Mouse (Mus musculus): ENCODE measurements around the gene U2af2. TPM values are rescaled to one million over a fixed set of nuclear protein-coding genes. Genes with fewer than 3 reads are reported as not detected.
"Not testable (repeated sequence)": the region's sequence is repeated elsewhere in the genome, so short reads cannot be mapped to it uniquely, and the experiment has no call there.

U2af2 gene
- polyA plus RNA-seq, 1 experiment from 2014 or later = 96.7 TPM

DNA sequence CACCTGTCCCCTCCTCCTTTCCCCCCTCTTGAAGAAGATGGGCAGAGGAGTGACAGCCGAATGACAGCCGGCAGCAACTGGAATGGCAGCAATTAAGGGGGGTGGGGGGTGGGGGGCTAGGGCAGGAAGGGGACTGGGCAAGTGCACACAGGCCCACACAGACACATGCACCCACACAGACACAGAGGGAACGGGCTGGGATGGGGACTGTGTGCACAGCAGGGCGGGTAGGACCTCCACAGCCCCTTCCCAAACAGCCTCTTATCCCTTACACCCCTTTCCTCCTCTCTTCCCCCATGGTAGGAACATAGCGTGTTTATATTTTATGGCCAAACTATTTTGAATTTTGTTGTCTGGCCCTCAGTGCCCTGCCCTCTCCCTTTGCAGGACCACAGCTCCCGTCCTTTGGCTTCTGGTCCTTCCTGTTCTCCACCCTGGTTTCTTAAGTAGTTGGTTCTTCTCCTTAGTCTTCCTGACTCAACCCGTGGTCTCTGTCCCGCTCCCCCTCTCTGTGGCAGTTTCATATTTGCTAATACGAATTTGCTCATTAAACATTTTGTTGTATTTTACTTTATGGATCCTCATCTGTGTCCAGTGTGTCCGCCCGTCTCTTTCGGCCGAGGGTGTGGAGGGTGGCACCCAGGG is 17.5 kb downstream of the U2af2 start:
- H3K27ac ChIP-seq (ENCODE audit: low read length) = peak overlapping the region; percentile 89
- peak overlapping the region; percentile 63 for H3K4me2 ChIP-seq (ENCODE audit: low read length)
- H3K4me1 ChIP-seq (ENCODE audit: control insufficient read depth, insufficient read depth, low read length) = peaks cover 24% of the 10 kb centered on the region
- H3K36me3 ChIP-seq (ENCODE audit: control insufficient read depth, insufficient read depth, low read length) = peaks cover 20% of the 10 kb centered on the region
- ATAC-seq = peak; percentile 62
- H3K9ac ChIP-seq (ENCODE audit: low read depth, low read length) = peak overlapping the region; percentile 96
- H3K4me3 ChIP-seq (ENCODE audit: low read depth, low read length) = peak overlapping the region; percentile 99
- H3K9me3 ChIP-seq (replicated peaks; ENCODE audit: control insufficient read depth, low read length, poor library complexity, severe bottlenecking); H3K27me3 ChIP-seq (ENCODE audit: control insufficient read depth, insufficient read depth, low read depth, low read length): not testable (repeated sequence)
- WGBS = 46% methylated on average over 7 of the region's 13 CpGs

DNA sequence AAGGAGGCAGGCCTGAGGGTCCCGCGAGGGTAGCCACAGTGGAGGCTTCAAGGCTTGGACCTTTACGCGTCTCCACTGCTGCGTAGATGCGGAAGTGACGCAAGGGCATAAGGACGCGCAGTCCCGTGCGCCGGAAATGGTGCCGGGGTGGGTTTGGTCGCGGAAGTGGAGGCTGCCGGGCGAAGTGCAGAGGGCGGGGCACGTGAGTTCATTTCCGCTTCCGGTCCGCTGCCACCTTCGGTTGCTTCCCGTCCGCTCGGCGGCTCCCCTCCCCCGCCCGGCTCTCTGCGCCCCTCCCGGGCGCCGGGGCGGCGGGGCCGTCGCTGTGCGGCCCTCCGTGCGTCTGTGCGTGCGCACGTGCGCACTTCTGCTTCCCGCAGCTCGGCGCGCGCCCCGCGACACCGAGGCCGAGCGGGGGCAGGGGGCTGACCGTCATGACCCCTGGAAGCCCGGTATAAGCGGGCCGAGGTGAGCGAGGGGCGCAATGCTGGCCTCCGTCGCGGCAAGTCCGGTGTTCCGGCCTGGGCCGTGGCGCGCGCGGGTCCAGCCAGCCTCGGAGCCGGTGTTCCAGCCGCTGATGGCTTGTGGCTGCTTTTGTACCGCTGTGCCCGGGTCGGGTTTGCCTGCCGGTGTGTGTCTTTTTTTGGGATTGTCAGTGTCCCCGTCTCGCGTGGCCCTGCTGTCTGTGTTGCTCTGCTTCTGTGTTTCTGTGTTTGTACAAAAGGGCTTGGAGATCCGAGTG is 18.2 kb downstream of the U2af2 start, which contains the start of gene Epn1:
Gene Epn1 (plus strand): TSS at position 226 of the 742 bp plus-strand sequence.
- ATAC-seq = peak; percentile 97
- peak within 1 kb of the TSS; percentile 63 for H3K4me2 ChIP-seq (ENCODE audit: low read length)
- peaks cover 24% of the 10 kb centered on the region for H3K4me1 ChIP-seq (ENCODE audit: control insufficient read depth, insufficient read depth, low read length)
- peaks cover 13% of the 10 kb centered on the region for H3K36me3 ChIP-seq (ENCODE audit: control insufficient read depth, insufficient read depth, low read length)
- peak within 1 kb of the TSS; percentile 99 for H3K4me3 ChIP-seq (ENCODE audit: low read depth, low read length)
- H3K27me3 ChIP-seq (ENCODE audit: control insufficient read depth, insufficient read depth, low read depth, low read length) = no peaks in the 10 kb centered on the region
- no peaks in the 10 kb centered on the region for H3K9me3 ChIP-seq (replicated peaks; ENCODE audit: control insufficient read depth, low read length, poor library complexity, severe bottlenecking)
- H3K9ac ChIP-seq (ENCODE audit: low read depth, low read length) = peak within 1 kb of the TSS; percentile 96
- peak within 1 kb of the TSS; percentile 89 for H3K27ac ChIP-seq (ENCODE audit: low read length)
- 1% methylated on average over 57 of the region's 81 CpGs for whole genome bisulfite sequencing

DNA sequence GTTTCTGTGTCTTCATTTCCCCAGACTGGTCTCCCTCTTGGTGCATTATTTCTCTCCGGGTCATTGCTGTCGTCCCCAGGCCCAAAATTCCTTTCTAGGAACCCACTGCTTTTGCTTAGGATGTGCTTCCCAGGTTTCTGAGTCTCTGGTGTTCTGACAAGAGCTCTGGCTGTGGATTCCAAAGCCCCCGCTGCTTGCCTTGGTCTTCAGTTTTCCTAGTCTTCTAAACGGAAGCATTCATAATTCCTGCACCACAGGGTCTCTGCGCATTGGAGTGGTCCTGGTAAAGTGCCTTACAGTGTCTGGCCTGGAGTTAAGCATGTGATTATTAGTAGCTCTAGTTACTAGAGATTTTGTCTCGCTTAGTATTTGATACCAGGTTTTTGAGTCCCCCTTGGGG is 18.9 kb downstream of the U2af2 start:
- Histone ChIP-seq H3K9me3 (replicated peaks; ENCODE audit: control insufficient read depth, low read length, poor library complexity, severe bottlenecking) (no peaks in the 10 kb centered on the region), H3K4me2 (ENCODE audit: low read length) (peak overlapping the region; percentile 63), H3K4me3 (ENCODE audit: low read depth, low read length) (peak overlapping the region; percentile 99), H3K9ac (ENCODE audit: low read depth, low read length) (peak overlapping the region; percentile 96), H3K27me3 (ENCODE audit: control insufficient read depth, insufficient read depth, low read depth, low read length) (no peaks in the 10 kb centered on the region), H3K4me1 (ENCODE audit: control insufficient read depth, insufficient read depth, low read length) (peaks cover 24% of the 10 kb centered on the region), H3K27ac (ENCODE audit: low read length) (peak overlapping the region; percentile 89), H3K36me3 (ENCODE audit: control insufficient read depth, insufficient read depth, low read length) (peaks cover 13% of the 10 kb centered on the region)
- ATAC-seq = no peak
- 15% methylated on average over 6 of the region's 6 CpGs for whole genome bisulfite sequencing

- no peak for ATAC-seq
- Histone ChIP-seq H3K4me1 (ENCODE audit: control insufficient read depth, insufficient read depth, low read length) (peaks cover 24% of the 10 kb centered on the region), H3K27me3 (ENCODE audit: control insufficient read depth, insufficient read depth, low read depth, low read length) (no peaks in the 10 kb centered on the region), H3K9me3 (replicated peaks; ENCODE audit: control insufficient read depth, low read length, poor library complexity, severe bottlenecking) (no peaks in the 10 kb centered on the region), H3K4me3 (ENCODE audit: low read depth, low read length) (peak overlapping the region; percentile 99), H3K27ac (ENCODE audit: low read length) (no peak overlapping the region), H3K9ac (ENCODE audit: low read depth, low read length) (peak overlapping the region; percentile 20; the same call in 1 of the 2 replicates), H3K4me2 (ENCODE audit: low read length) (peak overlapping the region; percentile 63), H3K36me3 (ENCODE audit: control insufficient read depth, insufficient read depth, low read length) (peaks cover 12% of the 10 kb centered on the region)
- 71% methylated on average over 6 of the region's 6 CpGs for WGBS
Measured at GRCm38 (mm10) chr7:5081241-5081640, 19.3 kb downstream of the U2af2 start.

DNA sequence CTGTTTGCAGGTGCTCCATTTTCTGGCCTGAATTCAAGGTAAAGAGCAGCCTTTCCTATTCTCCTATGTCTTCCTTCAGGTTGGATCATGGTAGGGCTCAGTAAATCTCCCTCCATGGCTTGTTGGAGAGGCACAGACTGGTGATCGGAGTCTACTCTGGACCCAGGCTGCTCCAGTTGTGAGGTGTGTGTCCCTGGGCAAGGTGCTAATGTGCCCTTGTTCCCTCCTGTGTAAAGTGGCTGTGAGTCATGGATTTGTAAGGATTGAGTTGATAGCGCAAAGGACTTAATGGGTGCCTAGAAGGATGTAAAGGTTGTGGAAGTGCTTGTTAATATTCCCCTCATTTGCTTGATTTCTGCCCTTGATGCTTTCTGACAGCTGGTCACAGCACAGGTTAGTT is 20.0 kb downstream of the U2af2 start:
- Histone ChIP-seq H3K9me3 (replicated peaks; ENCODE audit: control insufficient read depth, low read length, poor library complexity, severe bottlenecking) (no peaks in the 10 kb centered on the region), H3K9ac (ENCODE audit: low read depth, low read length) (no peak overlapping the region), H3K36me3 (ENCODE audit: control insufficient read depth, insufficient read depth, low read length) (peaks cover 7% of the 10 kb centered on the region), H3K4me2 (ENCODE audit: low read length) (no peak overlapping the region), H3K4me1 (ENCODE audit: control insufficient read depth, insufficient read depth, low read length) (peaks cover 24% of the 10 kb centered on the region), H3K27me3 (ENCODE audit: control insufficient read depth, insufficient read depth, low read depth, low read length) (no peaks in the 10 kb centered on the region), H3K4me3 (ENCODE audit: low read depth, low read length) (no peak overlapping the region), H3K27ac (ENCODE audit: low read length) (no peak overlapping the region)
- 100% methylated on average over 2 of the region's 2 CpGs for WGBS
- ATAC-seq = no peak

DNA sequence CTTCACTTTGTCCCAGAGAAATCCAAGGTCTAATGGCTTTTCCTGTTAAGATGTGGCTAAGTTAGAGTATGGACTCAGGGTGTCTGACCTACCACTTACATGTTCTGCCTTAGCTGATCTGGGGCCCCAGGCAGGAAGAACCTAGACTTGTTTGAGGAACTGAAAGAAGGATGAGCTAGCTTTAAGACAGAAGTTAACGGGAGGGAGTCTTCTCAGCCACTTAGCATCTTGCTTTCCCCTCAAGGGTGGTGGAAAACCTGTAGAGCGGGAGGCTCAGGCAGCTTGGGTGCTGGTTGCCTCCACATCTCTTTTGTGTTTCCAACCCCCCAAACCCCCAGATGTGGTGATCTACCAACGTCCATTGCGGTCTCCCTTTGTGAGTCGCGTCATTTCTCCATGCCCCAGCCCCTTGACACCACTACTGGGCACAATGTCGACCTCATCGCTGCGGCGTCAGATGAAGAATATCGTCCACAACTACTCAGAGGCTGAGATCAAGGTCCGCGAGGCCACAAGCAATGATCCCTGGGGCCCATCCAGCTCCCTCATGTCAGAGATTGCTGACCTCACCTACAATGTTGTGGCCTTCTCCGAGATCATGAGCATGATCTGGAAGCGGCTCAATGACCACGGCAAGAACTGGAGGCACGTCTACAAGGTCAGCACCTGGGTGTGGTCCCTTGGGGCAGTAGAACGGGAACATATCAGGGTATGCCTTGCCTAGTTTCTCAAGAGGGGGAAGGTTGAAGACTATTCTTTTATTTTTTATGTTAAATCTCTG is 21.6 kb downstream of the U2af2 start:
- Histone ChIP-seq H3K27ac (ENCODE audit: low read length) (no peak overlapping the region), H3K4me2 (ENCODE audit: low read length) (no peak overlapping the region), H3K4me1 (ENCODE audit: control insufficient read depth, insufficient read depth, low read length) (peaks cover 24% of the 10 kb centered on the region), H3K4me3 (ENCODE audit: low read depth, low read length) (no peak overlapping the region), H3K27me3 (ENCODE audit: control insufficient read depth, insufficient read depth, low read depth, low read length) (no peaks in the 10 kb centered on the region), H3K9me3 (replicated peaks; ENCODE audit: control insufficient read depth, low read length, poor library complexity, severe bottlenecking) (no peaks in the 10 kb centered on the region), H3K36me3 (ENCODE audit: control insufficient read depth, insufficient read depth, low read length) (peaks cover 3% of the 10 kb centered on the region), H3K9ac (ENCODE audit: low read depth, low read length) (no peak overlapping the region)
- 94% methylated on average over 18 of the region's 18 CpGs for WGBS
- no peak for ATAC-seq

GRCm38 (mm10) chr7:5085512-5085911 is 23.6 kb downstream of the U2af2 start:
- Histone ChIP-seq H3K9me3 (replicated peaks; ENCODE audit: control insufficient read depth, low read length, poor library complexity, severe bottlenecking) (no peaks in the 10 kb centered on the region), H3K4me1 (ENCODE audit: control insufficient read depth, insufficient read depth, low read length) (peaks cover 24% of the 10 kb centered on the region), H3K27ac (ENCODE audit: low read length) (no peak overlapping the region), H3K4me2 (ENCODE audit: low read length) (no peak overlapping the region), H3K36me3 (ENCODE audit: control insufficient read depth, insufficient read depth, low read length) (no peaks in the 10 kb centered on the region), H3K4me3 (ENCODE audit: low read depth, low read length) (no peak overlapping the region), H3K9ac (ENCODE audit: low read depth, low read length) (no peak overlapping the region), H3K27me3 (ENCODE audit: control insufficient read depth, insufficient read depth, low read depth, low read length) (no peaks in the 10 kb centered on the region)
- WGBS = 94% methylated on average over 1 of the region's 1 CpGs
- no peak for ATAC-seq

DNA sequence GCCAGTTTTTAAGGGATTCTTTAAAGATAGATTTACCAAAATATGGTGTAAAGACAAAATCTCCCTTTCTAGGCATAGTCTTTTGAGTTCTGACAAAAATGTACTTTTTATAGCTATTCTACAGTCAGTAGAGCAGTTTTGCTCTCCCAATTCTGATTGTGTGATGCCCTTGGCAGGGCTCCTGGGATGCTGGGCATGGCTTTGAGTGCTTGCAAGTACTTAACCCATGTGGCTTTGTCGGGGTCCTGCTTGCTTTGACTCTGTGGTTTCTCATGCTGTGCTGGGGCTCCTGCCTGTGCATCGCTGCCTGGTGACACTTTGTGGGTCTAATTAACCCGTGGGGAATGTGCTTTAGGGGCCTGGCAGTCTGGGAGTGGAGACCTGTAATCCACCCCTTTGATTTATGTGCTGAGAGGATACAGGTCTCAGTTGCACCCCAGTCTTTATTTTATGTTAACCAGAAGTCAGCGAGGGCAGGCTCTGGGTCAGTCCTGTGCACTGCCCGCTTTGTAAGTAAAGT is 25.0 kb downstream of the U2af2 start:
- WGBS = 76% methylated on average over 5 of the region's 5 CpGs

More for the DNA sequence above, 25.0 kb downstream of the U2af2 start:
- no peaks in the 10 kb centered on the region for H3K9me3 ChIP-seq (replicated peaks; ENCODE audit: control insufficient read depth, low read length, poor library complexity, severe bottlenecking)
- no peak overlapping the region for H3K9ac ChIP-seq (ENCODE audit: low read depth, low read length)
- H3K27ac ChIP-seq (ENCODE audit: low read length) = no peak overlapping the region
- H3K4me1 ChIP-seq (ENCODE audit: control insufficient read depth, insufficient read depth, low read length) = peaks cover 13% of the 10 kb centered on the region
- no peak for ATAC-seq
- H3K36me3 ChIP-seq (ENCODE audit: control insufficient read depth, insufficient read depth, low read length) = no peaks in the 10 kb centered on the region
- H3K4me2 ChIP-seq (ENCODE audit: low read length) = no peak overlapping the region
- H3K4me3 ChIP-seq (ENCODE audit: low read depth, low read length) = no peak overlapping the region
- H3K27me3 ChIP-seq (ENCODE audit: control insufficient read depth, insufficient read depth, low read depth, low read length) = no peaks in the 10 kb centered on the region

Data from midbrain, embryonic 16.5 days (tissue).